Mouse (Mus musculus) hindlimb bud, embryonic 11.5 days (tissue): ENCODE measurements at regions not wholly inside any gene's neighbourhood (a gene's known extent, or its start where the extent isn't known, plus 50 kb on each side); places are given as distances from the start of the nearest gene placed in this dataset.
"Not testable (repeated sequence)": the region's sequence is repeated elsewhere in the genome, so short reads cannot be mapped to it uniquely, and the experiment has no call there.

ENCODE experiments used
- DNase-seq: peaks from one replicate; pipeline ENCODE4 v3.0.0-alpha.2; 2012; ENCODE audit warnings: low read depth, low spot score; ENCODE audit errors: extremely low spot score

- DNase-seq = no peak
Observed at GRCm38 (mm10) chr12:109749256-109749655, 149.1 kb upstream of the Rtl1 start.

GRCm38 (mm10) chr12:109749711-109750243, 149.6 kb upstream of the Rtl1 start:
- peak; percentile 46 for DNase-seq

- no peak for DNase-seq
Observed at GRCm38 (mm10) chr12:109754986-109755385, 154.9 kb upstream of the Rtl1 start.

GRCm38 (mm10) chr12:109764293-109764692, 164.2 kb upstream of the Rtl1 start:
- DNase-seq = no peak

- not testable (repeated sequence) for DNase-seq
Observed at GRCm38 (mm10) chr12:109766602-109767001, 166.5 kb upstream of the Rtl1 start.

GRCm38 (mm10) chr12:109772543-109772942, 172.4 kb upstream of the Rtl1 start:
- DNase-seq = no peak

- DNase-seq = no peak
Observed at GRCm38 (mm10) chr12:109773909-109774313, 173.8 kb upstream of the Rtl1 start.

GRCm38 (mm10) chr12:109798846-109799245, 198.7 kb upstream of the Rtl1 start:
- no peak for DNase-seq

GRCm38 (mm10) chr12:109799395-109799794, 199.3 kb upstream of the Rtl1 start:
- DNase-seq = no peak

- no peak for DNase-seq
Observed at GRCm38 (mm10) chr12:109827241-109827915, 227.2 kb upstream of the Rtl1 start.

- peak; percentile 26 for DNase-seq
Observed at GRCm38 (mm10) chr12:109830303-109831020, 230.3 kb upstream of the Rtl1 start.

GRCm38 (mm10) chr12:109832964-109833363, 232.8 kb upstream of the Rtl1 start:
- no peak for DNase-seq

- DNase-seq = peak; percentile 18
Observed at GRCm38 (mm10) chr12:109836521-109836920, 236.4 kb upstream of the Rtl1 start.

GRCm38 (mm10) chr12:109839126-109839587, 239.0 kb upstream of the Rtl1 start:
- DNase-seq = no peak

- no peak for DNase-seq
Observed at GRCm38 (mm10) chr12:109839946-109840524, 239.9 kb upstream of the Rtl1 start.

- DNase-seq = no peak
Observed at GRCm38 (mm10) chr12:109844723-109845601, 244.8 kb upstream of the Rtl1 start.

GRCm38 (mm10) chr12:109845602-109845906, 245.4 kb upstream of the Rtl1 start:
- DNase-seq = no peak

- DNase-seq = no peak
Observed at GRCm38 (mm10) chr12:109856336-109856735, 256.2 kb upstream of the Rtl1 start.

- no peak for DNase-seq
Observed at GRCm38 (mm10) chr12:109857705-109858104, 257.6 kb upstream of the Rtl1 start.

GRCm38 (mm10) chr12:109864826-109865225, 264.7 kb upstream of the Rtl1 start:
- DNase-seq = no peak

- DNase-seq = no peak
Observed at GRCm38 (mm10) chr12:109871021-109871420, 270.9 kb upstream of the Rtl1 start.
